Mouse (Mus musculus) adrenal gland, postnatal 14 days (tissue): ENCODE measurements around the gene Cabp4. TPM values are rescaled to one million over a fixed set of nuclear protein-coding genes. Genes with fewer than 3 reads are reported as not detected.
"Not testable (repeated sequence)": the region's sequence is repeated elsewhere in the genome, so short reads cannot be mapped to it uniquely, and the experiment has no call there.

Source experiments
- DNase-seq: peaks from one replicate; pipeline ENCODE4 v3.0.0; 2021; ENCODE audit warnings: mixed read lengths
- total RNA-seq: library from RNA; stranded (reverse); gene quantifications from 2 replicates; pipeline ENCODE4 v1.2.3, GENCODE M21; 2021

Gene Cabp4
- total RNA-seq, 1 experiment from 2014 or later: 1.7 TPM

- DNase-seq: no peak
Observed at GRCm38 (mm10) chr19:4122411-4123370, 21.1 kb downstream of the Cabp4 start.

- not testable (repeated sequence) for DNase-seq
Observed at GRCm38 (mm10) chr19:4121896-4122295, 21.9 kb downstream of the Cabp4 start.

GRCm38 (mm10) chr19:4121097-4121805, 22.6 kb downstream of the Cabp4 start:
- DNase-seq: peak; percentile 99

GRCm38 (mm10) chr19:4120496-4120895, 23.3 kb downstream of the Cabp4 start:
- no peak for DNase-seq

- DNase-seq: no peak
Observed at GRCm38 (mm10) chr19:4119716-4120487, 23.9 kb downstream of the Cabp4 start.

GRCm38 (mm10) chr19:4118350-4118749, 25.5 kb downstream of the Cabp4 start:
- DNase-seq: no peak

- no peak for DNase-seq
Observed at GRCm38 (mm10) chr19:4117006-4117405, 26.8 kb downstream of the Cabp4 start.

- DNase-seq: no peak
Observed at GRCm38 (mm10) chr19:4115816-4116215, 28.0 kb downstream of the Cabp4 start.

- no peak for DNase-seq
Observed at GRCm38 (mm10) chr19:4115144-4115543, 28.7 kb downstream of the Cabp4 start.

GRCm38 (mm10) chr19:4114551-4114950, 29.3 kb downstream of the Cabp4 start:
- DNase-seq: no peak

GRCm38 (mm10) chr19:4113806-4114230, 30.0 kb downstream of the Cabp4 start:
- DNase-seq: peak; percentile 65

- peak; percentile 98 for DNase-seq
Observed at GRCm38 (mm10) chr19:4113186-4113805, 30.5 kb downstream of the Cabp4 start.

GRCm38 (mm10) chr19:4112063-4112960, 31.5 kb downstream of the Cabp4 start:
- DNase-seq: no peak

- no peak for DNase-seq
Observed at GRCm38 (mm10) chr19:4108535-4108934, 35.3 kb downstream of the Cabp4 start.

GRCm38 (mm10) chr19:4106654-4107053, 37.2 kb downstream of the Cabp4 start:
- DNase-seq: no peak

GRCm38 (mm10) chr19:4104675-4105194, 39.1 kb downstream of the Cabp4 start:
- DNase-seq: no peak

GRCm38 (mm10) chr19:4103792-4104191, 40.0 kb downstream of the Cabp4 start:
- DNase-seq: no peak

- DNase-seq: no peak
Observed at GRCm38 (mm10) chr19:4103294-4103693, 40.5 kb downstream of the Cabp4 start.

- DNase-seq: no peak
Observed at GRCm38 (mm10) chr19:4102626-4103025, 41.2 kb downstream of the Cabp4 start.

GRCm38 (mm10) chr19:4102049-4102448, 41.8 kb downstream of the Cabp4 start:
- DNase-seq: no peak

- no peak for DNase-seq
Observed at GRCm38 (mm10) chr19:4101466-4101865, 42.4 kb downstream of the Cabp4 start.
